Mouse (Mus musculus) erythroblast, embryonic 14.5 days (primary cell): ENCODE results near the gene Itpripl2.

Experiments used
- GATA1 ChIP-seq: IDR thresholded peaks from 2 replicates; pipeline ENCODE4 v1.6.1; 2012; ENCODE audit warnings: low read length, inconsistent platforms, mixed read lengths
- TAL1 ChIP-seq: IDR thresholded peaks from 3 replicates; pipeline ENCODE4 v1.6.1; 2012; ENCODE audit warnings: low read length, inconsistent platforms, mixed read lengths

DNA sequence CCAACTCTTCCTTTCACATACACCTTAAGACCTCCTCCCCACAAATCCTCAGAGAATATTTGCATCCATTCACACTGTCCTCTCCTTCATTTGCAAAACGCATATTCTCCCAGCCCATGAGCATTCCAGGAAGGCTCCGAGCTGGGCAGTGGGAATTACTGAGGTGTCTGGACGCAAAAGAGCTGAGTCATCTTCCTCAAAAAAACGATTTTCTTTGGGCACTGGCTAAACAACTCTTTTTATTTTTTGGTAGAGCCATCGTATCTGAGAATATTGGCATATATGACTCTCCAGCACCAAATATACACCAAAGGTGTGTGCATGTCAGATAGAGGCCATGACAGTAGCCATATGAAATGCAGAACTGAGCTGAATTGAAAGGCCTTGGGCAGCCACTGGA is 4.9 kb downstream of the Itpripl2 start:
- no peak for TF ChIP-seq TAL1
- TF ChIP-seq GATA1 = no peak
